Mouse (Mus musculus): ENCODE measurements around the gene Itga2b.

DNA sequence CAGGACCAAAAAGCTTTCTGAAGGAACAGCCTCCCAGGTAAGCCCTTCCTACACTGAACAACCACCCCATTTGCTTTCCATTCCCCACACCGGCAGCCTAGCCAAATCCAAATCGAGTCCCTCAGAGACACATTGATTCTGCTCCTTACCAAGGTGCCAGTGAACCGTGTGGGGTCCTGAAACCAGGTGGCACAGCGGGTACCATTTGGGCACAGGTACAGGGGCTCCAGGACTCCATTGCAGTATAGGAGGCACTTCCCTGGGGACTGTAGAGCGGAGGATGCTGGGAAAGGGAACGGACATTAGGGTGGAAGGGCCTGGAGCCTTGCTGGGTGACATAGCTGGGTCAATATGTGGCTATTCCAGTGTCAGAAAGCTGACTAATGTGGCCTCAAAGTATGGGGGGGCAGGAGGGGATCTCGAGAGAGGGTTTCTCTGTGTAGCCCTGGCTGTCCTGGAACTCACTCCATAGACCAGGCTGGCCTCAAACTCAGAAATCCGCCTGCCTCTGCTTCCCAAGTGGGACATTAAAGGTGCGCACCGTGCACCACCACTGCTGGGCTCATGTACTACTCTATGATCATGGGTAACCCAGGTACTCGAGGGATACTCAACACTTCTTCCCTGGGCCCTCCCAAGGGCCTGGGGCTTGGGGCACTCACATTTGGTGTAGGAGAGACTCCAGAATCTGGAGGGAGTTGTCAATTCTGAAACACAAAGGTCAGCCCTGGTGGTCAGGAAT lies 64.2 kb downstream of the Itga2b start:
- TF ChIP-seq POLR2AphosphoS5 (IDR thresholded peaks at IDR 0.05; ENCODE audit: insufficient replicate concordance, low read depth, low read length) (no peak), CTCF (IDR thresholded peaks at IDR 0.05; ENCODE audit: low read depth, low read length) (no peak), GATA1 (IDR thresholded peaks at IDR 0.05; ENCODE audit: borderline replicate concordance, low read length) (no peak), GATA2 (IDR thresholded peaks at IDR 0.05; ENCODE audit: borderline replicate concordance, low read depth, low read length) (no peak)
